Mouse (Mus musculus) spleen, adult 2 months (tissue): ENCODE data around the gene Tff3.

Source experiments
- CTCF ChIP-seq: fragments of 200-500 bp; IDR thresholded peaks from 2 replicates; pipeline ENCODE4 v1.5.1; 2011; ENCODE audit warnings: mild to moderate bottlenecking, inconsistent platforms; ENCODE audit not compliant: insufficient read depth, insufficient read length, insufficient replicate concordance; ENCODE audit errors: extremely low read depth
- POLR2A ChIP-seq: fragments of 200-500 bp; IDR thresholded peaks from 2 replicates; pipeline ENCODE4 v1.6.1; 2011; ENCODE audit warnings: low read depth, low read length, inconsistent platforms

- TF ChIP-seq CTCF (no peak), POLR2A (no peak)
Measured at GRCm38 (mm10) chr17:31152966-31153499, 23.6 kb upstream of the Tff3 start.
